In genomic region chr1:185363526-185364182, GRCm38 (mm10) we compare ENCODE assay signal across 8 mouse cellular contexts. TPM values are rescaled to one million over a fixed set of nuclear protein-coding genes. Genes with fewer than 3 reads are reported as not detected.
DNase-seq lines count a peak whose midpoint lies in the region; ATAC-seq and TF ChIP-seq lines count a peak whose summit lies in the region.

No protein-coding gene starts in this region.

- peaks cover 53% of the 10 kb centered on the region for H3K79me2 ChIP-seq in macrophage (ENCODE audit: inconsistent target)

- H3K4me1 ChIP-seq in hindbrain, postnatal 0 days (ENCODE audit: insufficient read depth, low read length): peaks cover 10% of the 10 kb centered on the region; the same call in 1 of the 2 replicates

- H3K9me3 ChIP-seq in hindbrain, postnatal 0 days (ENCODE audit: low read length): no peaks in the 10 kb centered on the region

- H3K36me3 ChIP-seq in hindbrain, postnatal 0 days (ENCODE audit: insufficient read depth, low read length): peaks cover 7% of the 10 kb centered on the region; the same call in 1 of the 2 replicates
- H3K36me3 ChIP-seq in macrophage (ENCODE audit: inconsistent target): no peaks in the 10 kb centered on the region

- ATAC-seq in hindbrain, postnatal 0 days: peak; percentile 59

- H3K9ac ChIP-seq in hindbrain, postnatal 0 days (replicated peaks; ENCODE audit: low read length): peak overlapping the region; percentile 77

- no peaks in the 10 kb centered on the region for H3K27me3 ChIP-seq in hindbrain, postnatal 0 days (ENCODE audit: insufficient read depth, low read length)

- whole genome bisulfite sequencing in hindbrain, postnatal 0 days: 4% methylated on average over 22 of the region's 22 CpGs
- 2% methylated on average over 22 of the region's 22 CpGs for WGBS in macrophage (ENCODE audit: missing documents)

- H3K4me3 ChIP-seq in hindbrain, postnatal 0 days (ENCODE audit: low read length): peak overlapping the region; percentile 87
- H3K4me3 ChIP-seq in macrophage (ENCODE audit: inconsistent target): peak overlapping the region; percentile 83

- DNase-seq in 416B (ENCODE audit: low read depth) (peak; percentile 88), ZHBTc4 (ENCODE audit: low read depth, low spot score) (peak; percentile 81)
- peak; percentile 84 for DNase-seq in embryo, embryonic 10 days (ENCODE audit: low spot score)
- peak; percentile 42 for DNase-seq in gastrocnemius, postnatal 10 days
- peak; percentile 84 for DNase-seq in hindbrain, postnatal 0 days (ENCODE audit: low spot score)
- DNase-seq in left cerebral cortex, adult 9 months (ENCODE audit: low spot score in 2 of 2): peak; percentile 42 to 45
- DNase-seq in right cerebral cortex, postnatal 14 days: peak; percentile 49

- peak overlapping the region; percentile 64 for H3K4me2 ChIP-seq in hindbrain, postnatal 0 days (ENCODE audit: low read depth, low read length)

- peak; percentile 16; the same call in 1 of the 2 replicates for TF ChIP-seq CTCF in hindbrain, postnatal 0 days (IDR thresholded peaks at IDR 0.05; ENCODE audit: low read depth)

- H3K27ac ChIP-seq in hindbrain, postnatal 0 days: peak overlapping the region; percentile 91
- peak overlapping the region; percentile 69 for H3K27ac ChIP-seq in macrophage

RNA-seq across cellular contexts. Expression of gene Eprs, which starts 0.8 kb away (rescaled TPM):
- 100 to 1,000 TPM; 113 to 115 TPM for total RNA-seq in gastrocnemius, postnatal 10 days (2021)
- total RNA-seq in hindbrain, postnatal 0 days (2014; rRNA removed): 66.0 and 69.5 TPM in 2 replicates
- 135 and 138 TPM in 2 replicates for polyA plus RNA-seq in hindbrain, postnatal 0 days (2015; fragmentation: Nextera tagmentation; extraction: Ambion mirVana)
- total RNA-seq in macrophage (2018; cell fraction: chromatin; rRNA removed): 100 to 1,000 TPM in 22 of 26 experiments, 10 to 100 TPM in 4; 34.7 to 257 (median 158) TPM
- total RNA-seq in macrophage (2018; cell fraction: cytosol; rRNA removed): 10 to 100 TPM; 41.3 to 82.1 (median 54.8) TPM
- total RNA-seq in macrophage (2018; cell fraction: nucleus; rRNA removed): 100 to 1,000 TPM in 12 of 26 experiments, 10 to 100 TPM in 14; 38.9 to 171 (median 97.6) TPM
- polyA plus RNA-seq in macrophage (2018): 29.3 to 59.6 TPM (median 55.0 TPM) in 3 replicates

RNA-seq across cellular contexts. Expression of gene Bpnt1, which starts 31.7 kb away (rescaled TPM):
- total RNA-seq in gastrocnemius, postnatal 10 days (2021): 10 to 100 TPM; 21.8 to 22.6 TPM
- 77.1 and 89.5 TPM in 2 replicates for total RNA-seq in hindbrain, postnatal 0 days (2014; rRNA removed)
- polyA plus RNA-seq in hindbrain, postnatal 0 days (2015; fragmentation: Nextera tagmentation; extraction: Ambion mirVana): 69.9 and 72.5 TPM in 2 replicates
- total RNA-seq in macrophage (2018; cell fraction: chromatin; rRNA removed): 10 to 100 TPM in 1 of 26 experiments, 1 to 10 TPM in 23, under 1 TPM in 2; 0.65 to 13.1 (median 3.7) TPM
- total RNA-seq in macrophage (2018; cell fraction: cytosol; rRNA removed): 10 to 100 TPM; 15.9 to 22.4 (median 20.8) TPM
- 10 to 100 TPM in 3 of 26 experiments, 1 to 10 TPM in 23; 2.8 to 12.9 (median 6.3) TPM for total RNA-seq in macrophage (2018; cell fraction: nucleus; rRNA removed)
- 16.3 to 36.1 TPM (median 25.1 TPM) in 3 replicates for polyA plus RNA-seq in macrophage (2018)

RNA-seq across cellular contexts. Expression of gene Iars2, which starts 34.5 kb away (rescaled TPM):
- 10 to 100 TPM; 50.2 to 56.3 TPM for total RNA-seq in gastrocnemius, postnatal 10 days (2021)
- 36.9 and 39.0 TPM in 2 replicates for total RNA-seq in hindbrain, postnatal 0 days (2014; rRNA removed)
- 18.8 TPM in 2 replicates for polyA plus RNA-seq in hindbrain, postnatal 0 days (2015; fragmentation: Nextera tagmentation; extraction: Ambion mirVana)
- 10 to 100 TPM; 15.7 to 76.8 (median 44.4) TPM for total RNA-seq in macrophage (2018; cell fraction: chromatin; rRNA removed)
- total RNA-seq in macrophage (2018; cell fraction: cytosol; rRNA removed): 10 to 100 TPM; 13.6 to 27.3 (median 19.7) TPM
- total RNA-seq in macrophage (2018; cell fraction: nucleus; rRNA removed): 10 to 100 TPM; 16.8 to 61.1 (median 26.1) TPM
- 19.2 to 23.9 TPM (median 22.4 TPM) in 3 replicates for polyA plus RNA-seq in macrophage (2018)

Comparison
In these comparisons a context has a peak if more than half of its experiments do, and no peak if none do; other contexts are left out.
1. Peak in every context shown above with its lines: DNase-seq, ATAC-seq, H3K4me3 ChIP-seq and H3K27ac ChIP-seq.